Mouse (Mus musculus): ENCODE data around the gene Emid1. TPM values are rescaled to one million over a fixed set of nuclear protein-coding genes. Genes with fewer than 3 reads are reported as not detected.

Gene Emid1
- polyA plus RNA-seq, 1 experiment from 2014 or later: 9.3 TPM

GRCm38 (mm10) chr11:5181850-5182404 is 29.9 kb upstream of the Emid1 start:
- Histone ChIP-seq H3K9me3 (no peaks in the 10 kb centered on the region), H3K27me3 (replicated peaks) (no peaks in the 10 kb centered on the region), H3K9ac (no peak overlapping the region), H3K36me3 (replicated peaks) (no peaks in the 10 kb centered on the region), H3K4me1 (peaks cover 4% of the 10 kb centered on the region; the same call in 1 of the 2 replicates), H3K27ac (no peak overlapping the region), H3K4me2 (no peak overlapping the region), H3K4me3 (no peak overlapping the region)
- no peak for ATAC-seq (replicated peaks)
- 23% methylated on average over 13 of the region's 13 CpGs for WGBS

- H3K36me3 ChIP-seq (replicated peaks): no peaks in the 10 kb centered on the region
- ATAC-seq (replicated peaks): no peak
- no peaks in the 10 kb centered on the region for H3K9me3 ChIP-seq
- no peak overlapping the region for H3K4me3 ChIP-seq
- H3K9ac ChIP-seq: no peak overlapping the region
- H3K4me1 ChIP-seq: peaks cover 4% of the 10 kb centered on the region; the same call in 1 of the 2 replicates
- no peaks in the 10 kb centered on the region for H3K27me3 ChIP-seq (replicated peaks)
- WGBS: 26% methylated on average over 8 of the region's 8 CpGs
- no peak overlapping the region for H3K27ac ChIP-seq
- H3K4me2 ChIP-seq: no peak overlapping the region
Observed at GRCm38 (mm10) chr11:5179391-5179790, 27.3 kb upstream of the Emid1 start.

GRCm38 (mm10) chr11:5177171-5177570 is 25.1 kb upstream of the Emid1 start:
- Histone ChIP-seq H3K27ac (no peak overlapping the region), H3K4me2 (no peak overlapping the region), H3K4me3 (no peak overlapping the region), H3K36me3 (replicated peaks) (no peaks in the 10 kb centered on the region), H3K9ac (no peak overlapping the region), H3K9me3 (no peaks in the 10 kb centered on the region), H3K27me3 (replicated peaks) (no peaks in the 10 kb centered on the region), H3K4me1 (no peaks in the 10 kb centered on the region)
- no peak for ATAC-seq (replicated peaks)
- WGBS: 82% methylated on average over 12 of the region's 12 CpGs

GRCm38 (mm10) chr11:5176685-5177084 is 24.6 kb upstream of the Emid1 start:
- 72% methylated on average over 8 of the region's 8 CpGs for WGBS

GRCm38 (mm10) chr11:5175866-5176265 is 23.8 kb upstream of the Emid1 start:
- Histone ChIP-seq H3K4me2 (no peak overlapping the region), H3K4me3 (no peak overlapping the region), H3K4me1 (no peaks in the 10 kb centered on the region), H3K36me3 (replicated peaks) (no peaks in the 10 kb centered on the region), H3K9ac (no peak overlapping the region), H3K27ac (no peak overlapping the region), H3K27me3 (replicated peaks) (no peaks in the 10 kb centered on the region), H3K9me3 (no peaks in the 10 kb centered on the region)
- WGBS: 85% methylated on average over 2 of the region's 2 CpGs
- ATAC-seq (replicated peaks): no peak

More at GRCm38 (mm10) chr11:5176685-5177084, 24.6 kb upstream of the Emid1 start:
- Histone ChIP-seq H3K36me3 (replicated peaks) (no peaks in the 10 kb centered on the region), H3K4me1 (no peaks in the 10 kb centered on the region), H3K9ac (no peak overlapping the region), H3K9me3 (no peaks in the 10 kb centered on the region), H3K27me3 (replicated peaks) (no peaks in the 10 kb centered on the region), H3K27ac (no peak overlapping the region), H3K4me2 (no peak overlapping the region), H3K4me3 (no peak overlapping the region)
- ATAC-seq (replicated peaks): no peak

- Histone ChIP-seq H3K4me1 (no peaks in the 10 kb centered on the region), H3K27ac (no peak overlapping the region), H3K9ac (no peak overlapping the region), H3K4me3 (no peak overlapping the region), H3K36me3 (replicated peaks) (no peaks in the 10 kb centered on the region), H3K9me3 (no peaks in the 10 kb centered on the region), H3K27me3 (replicated peaks) (no peaks in the 10 kb centered on the region), H3K4me2 (no peak overlapping the region)
- ATAC-seq (replicated peaks): no peak
- 87% methylated on average over 7 of the region's 7 CpGs for WGBS
Observed at GRCm38 (mm10) chr11:5175141-5175540, 23.1 kb upstream of the Emid1 start.

GRCm38 (mm10) chr11:5172861-5173260 is 20.8 kb upstream of the Emid1 start:
- no peaks in the 10 kb centered on the region for H3K27me3 ChIP-seq (replicated peaks)
- no peaks in the 10 kb centered on the region for H3K9me3 ChIP-seq
- H3K4me2 ChIP-seq: no peak overlapping the region
- WGBS: 57% methylated on average over 3 of the region's 3 CpGs
- H3K27ac ChIP-seq: no peak overlapping the region
- no peak overlapping the region for H3K4me3 ChIP-seq
- no peaks in the 10 kb centered on the region for H3K4me1 ChIP-seq
- no peaks in the 10 kb centered on the region for H3K36me3 ChIP-seq (replicated peaks)
- no peak overlapping the region for H3K9ac ChIP-seq
- ATAC-seq (replicated peaks): no peak

GRCm38 (mm10) chr11:5167311-5167710 is 15.3 kb upstream of the Emid1 start:
- no peak overlapping the region for H3K4me2 ChIP-seq
- H3K4me3 ChIP-seq: no peak overlapping the region
- no peaks in the 10 kb centered on the region for H3K9me3 ChIP-seq
- H3K27me3 ChIP-seq (replicated peaks): no peaks in the 10 kb centered on the region
- peaks cover 10% of the 10 kb centered on the region; the same call in 1 of the 2 replicates for H3K4me1 ChIP-seq
- ATAC-seq (replicated peaks): peak; percentile 52; the same call in 1 of the 2 replicates
- WGBS: 51% methylated on average over 9 of the region's 9 CpGs
- peak overlapping the region; percentile 13 for H3K27ac ChIP-seq
- no peak overlapping the region for H3K9ac ChIP-seq
- no peaks in the 10 kb centered on the region for H3K36me3 ChIP-seq (replicated peaks)

GRCm38 (mm10) chr11:5165471-5165916 is 13.4 kb upstream of the Emid1 start:
- peaks cover 10% of the 10 kb centered on the region; the same call in 1 of the 2 replicates for H3K4me1 ChIP-seq
- H3K9ac ChIP-seq: no peak overlapping the region
- no peaks in the 10 kb centered on the region for H3K36me3 ChIP-seq (replicated peaks)
- H3K4me3 ChIP-seq: no peak overlapping the region
- 16% methylated on average over 8 of the region's 8 CpGs for WGBS
- no peak for ATAC-seq (replicated peaks)
- no peak overlapping the region for H3K4me2 ChIP-seq
- H3K27me3 ChIP-seq (replicated peaks): no peaks in the 10 kb centered on the region
- H3K27ac ChIP-seq: no peak overlapping the region
- H3K9me3 ChIP-seq: no peaks in the 10 kb centered on the region

- WGBS: 23% methylated on average over 8 of the region's 8 CpGs
- no peak overlapping the region for H3K9ac ChIP-seq
- no peak overlapping the region for H3K4me2 ChIP-seq
- no peak overlapping the region for H3K27ac ChIP-seq
- H3K4me1 ChIP-seq: peaks cover 10% of the 10 kb centered on the region; the same call in 1 of the 2 replicates
- H3K27me3 ChIP-seq (replicated peaks): no peaks in the 10 kb centered on the region
- H3K4me3 ChIP-seq: no peak overlapping the region
- no peaks in the 10 kb centered on the region for H3K9me3 ChIP-seq
- no peaks in the 10 kb centered on the region for H3K36me3 ChIP-seq (replicated peaks)
- ATAC-seq (replicated peaks): no peak
Observed at GRCm38 (mm10) chr11:5164310-5164709, 12.3 kb upstream of the Emid1 start.

GRCm38 (mm10) chr11:5163421-5163820 is 11.4 kb upstream of the Emid1 start:
- H3K27me3 ChIP-seq (replicated peaks): no peaks in the 10 kb centered on the region
- ATAC-seq (replicated peaks): no peak
- H3K4me1 ChIP-seq: peaks cover 10% of the 10 kb centered on the region; the same call in 1 of the 2 replicates
- H3K9me3 ChIP-seq: no peaks in the 10 kb centered on the region
- H3K9ac ChIP-seq: no peak overlapping the region
- H3K27ac ChIP-seq: no peak overlapping the region
- no peak overlapping the region for H3K4me2 ChIP-seq
- no peak overlapping the region for H3K4me3 ChIP-seq
- 95% methylated on average over 8 of the region's 8 CpGs for WGBS
- no peaks in the 10 kb centered on the region for H3K36me3 ChIP-seq (replicated peaks)

GRCm38 (mm10) chr11:5160722-5161485 is 8.8 kb upstream of the Emid1 start:
- Histone ChIP-seq H3K4me2 (no peak overlapping the region), H3K9me3 (no peaks in the 10 kb centered on the region), H3K4me3 (no peak overlapping the region), H3K36me3 (replicated peaks) (no peaks in the 10 kb centered on the region), H3K9ac (no peak overlapping the region), H3K4me1 (peaks cover 7% of the 10 kb centered on the region; the same call in 1 of the 2 replicates), H3K27me3 (replicated peaks) (no peaks in the 10 kb centered on the region), H3K27ac (no peak overlapping the region)
- no peak for ATAC-seq (replicated peaks)
- 72% methylated on average over 17 of the region's 17 CpGs for WGBS
